Mouse (Mus musculus): ENCODE results near the gene Cc2d1a.

GRCm38 (mm10) chr8:84179946-84180345 is 32.2 kb upstream of the Cc2d1a start:
- TF ChIP-seq CTCF (IDR thresholded peaks at IDR 0.05; ENCODE audit: borderline replicate concordance, extremely low read depth, insufficient read depth, insufficient read length) (no peak), POLR2A (IDR thresholded peaks at IDR 0.05; ENCODE audit: borderline replicate concordance, extremely low read depth, insufficient read depth, insufficient read length, poor library complexity, severe bottlenecking) (no peak)

Measured in brain, embryonic 14.5 days (tissue).